Mouse (Mus musculus) erythroblast, embryonic 14.5 days (primary cell): ENCODE measurements around the gene Gm13271.

Experiments
- GATA1 ChIP-seq: IDR thresholded peaks from 2 replicates; pipeline ENCODE4 v1.6.1; 2012; ENCODE audit warnings: low read length, inconsistent platforms, mixed read lengths
- TAL1 ChIP-seq: IDR thresholded peaks from 3 replicates; pipeline ENCODE4 v1.6.1; 2012; ENCODE audit warnings: low read length, inconsistent platforms, mixed read lengths

- TF ChIP-seq TAL1 (no peak), GATA1 (no peak)
Measured at GRCm38 (mm10) chr4:88742771-88743371, 11.8 kb upstream of the Gm13271 start.
